Mouse (Mus musculus) forebrain, embryonic 11.5 days (tissue): ENCODE results near the gene Mmrn2. TPM values are rescaled to one million over a fixed set of nuclear protein-coding genes. Genes with fewer than 3 reads are reported as not detected.

Experiments used
- ATAC-seq: fragments of 200-750 bp; cut with Nextera tagmentation; replicated peaks from 2 replicates; pipeline ENCODE4 v1.8.0; 2017; ENCODE audit warnings: moderate TSS enrichment; ENCODE audit not compliant: low FRiP score
- DNase-seq: peaks from one replicate; pipeline ENCODE4 v3.0.0-alpha.2; 2017; ENCODE audit warnings: low spot score
- H3K27ac ChIP-seq: fragments of 300-500 bp; sonication (generic); 2 replicates; pipeline ENCODE4 v1.5.1; 2014; ENCODE audit warnings: low read depth, low read length
- H3K27me3 ChIP-seq: fragments of 300-500 bp; sonication (generic); 2 replicates; pipeline ENCODE4 v1.6.1; 2014; ENCODE audit warnings: mild to moderate bottlenecking, low read length, mixed read lengths; ENCODE audit not compliant: control insufficient read depth, insufficient read depth
- H3K36me3 ChIP-seq: fragments of 300-500 bp; sonication (generic); 2 replicates; pipeline ENCODE4 v1.6.1; 2014; ENCODE audit warnings: mild to moderate bottlenecking, low read length, moderate library complexity, mixed read lengths; ENCODE audit not compliant: control insufficient read depth, insufficient read depth
- H3K4me1 ChIP-seq: fragments of 300-500 bp; sonication (generic); replicated peaks from 2 replicates; pipeline ENCODE4 v1.6.1; 2014; ENCODE audit warnings: low read length, mixed read lengths; ENCODE audit not compliant: control insufficient read depth, insufficient read depth
- H3K4me2 ChIP-seq: fragments of 300-500 bp; sonication (generic); 2 replicates; pipeline ENCODE4 v1.6.1; 2014; ENCODE audit warnings: low read depth, mild to moderate bottlenecking, low read length, moderate library complexity, mixed read lengths; ENCODE audit not compliant: severe bottlenecking
- H3K4me3 ChIP-seq: fragments of 300-500 bp; sonication (generic); 2 replicates; pipeline ENCODE4 v1.5.1; 2014; ENCODE audit warnings: low read depth, low read length
- H3K9ac ChIP-seq: fragments of 300-500 bp; sonication (generic); 2 replicates; pipeline ENCODE4 v1.6.1; 2014; ENCODE audit warnings: low read length
- H3K9me3 ChIP-seq: fragments of 300-500 bp; sonication (generic); 2 replicates; pipeline ENCODE4 v1.6.1; 2016; ENCODE audit warnings: low read length, mixed read lengths; ENCODE audit not compliant: control insufficient read depth
- WGBS: fragments of 180-500 bp; shearing (Covaris S2); extraction: QIAGEN DNeasy Blood & Tissue Kit; methylation state at CpG from one replicate; pipeline ENCODE4 v1.1.7; 2014; 5-methylcytosine and 5-hydroxymethylcytosine counted together
- polyA plus RNA-seq: library from polyadenylated mRNA; unstranded; fragments of >200 nt; fragmentation: Nextera tagmentation; extraction: Ambion mirVana; gene quantifications from 2 replicates; pipeline ENCODE4 v1.2.1, GENCODE M21; 2014

Mmrn2 gene
- polyA plus RNA-seq, 1 experiment from 2014 or later: 7.2 TPM

DNA sequence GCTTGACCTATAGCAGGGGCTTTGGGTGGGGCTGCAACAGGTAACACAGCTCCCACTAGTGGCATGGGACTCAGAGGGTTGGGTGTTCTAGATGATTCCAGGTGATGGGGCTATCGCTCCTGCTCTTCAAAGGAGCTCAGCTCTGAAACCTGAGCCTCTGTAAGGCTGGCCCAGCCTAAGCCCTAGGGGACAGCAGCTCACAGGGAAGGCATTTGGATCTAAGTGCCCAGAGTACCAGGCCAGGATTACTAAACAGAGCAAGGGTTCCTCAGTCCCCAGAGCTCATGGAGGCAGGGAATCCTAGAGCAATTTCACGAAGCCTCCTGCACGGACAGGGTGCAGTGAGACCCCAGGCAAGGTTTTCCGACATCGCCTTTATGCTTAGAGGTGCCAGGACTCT lies 676 bp downstream of the Mmrn2 start:
- Histone ChIP-seq H3K4me3 (no peak overlapping the region), H3K36me3 (no peaks in the 10 kb centered on the region), H3K9me3 (no peaks in the 10 kb centered on the region), H3K27ac (no peak overlapping the region), H3K4me1 (peaks cover 2% of the 10 kb centered on the region; the same call in 1 of the 2 replicates), H3K9ac (no peak overlapping the region), H3K27me3 (no peaks in the 10 kb centered on the region), H3K4me2 (no peak overlapping the region)
- ATAC-seq (no peak), DNase-seq (no peak)
- 85% methylated on average over 5 of the region's 5 CpGs for WGBS

DNA sequence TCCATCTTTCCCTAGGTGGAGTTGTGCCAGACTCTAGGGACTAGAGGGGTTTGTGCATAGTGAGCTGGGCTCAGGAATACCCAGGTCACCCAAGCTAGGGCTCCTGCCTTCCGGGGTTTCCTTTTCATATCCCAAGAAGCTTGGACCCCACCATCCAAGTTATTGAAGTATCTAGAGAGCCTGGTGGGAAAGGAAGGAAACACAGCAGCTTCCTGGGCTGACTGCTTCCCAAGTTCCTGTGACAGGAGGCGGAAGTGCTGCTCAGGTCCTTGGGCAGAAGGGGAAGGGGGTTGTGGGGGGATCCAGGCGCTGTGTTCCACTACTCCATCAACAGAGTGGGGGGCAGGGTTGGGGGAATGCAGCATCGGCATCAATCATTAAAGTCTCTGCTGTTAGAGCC lies 1.9 kb downstream of the Mmrn2 start:
- DNase-seq: no peak
- no peak overlapping the region for H3K9ac ChIP-seq
- 85% methylated on average over 4 of the region's 4 CpGs for WGBS
- ATAC-seq: no peak
- H3K27me3 ChIP-seq: no peaks in the 10 kb centered on the region
- no peak overlapping the region for H3K4me2 ChIP-seq
- no peak overlapping the region for H3K4me3 ChIP-seq
- peaks cover 2% of the 10 kb centered on the region; the same call in 1 of the 2 replicates for H3K4me1 ChIP-seq
- no peaks in the 10 kb centered on the region for H3K9me3 ChIP-seq
- no peaks in the 10 kb centered on the region for H3K36me3 ChIP-seq
- no peak overlapping the region for H3K27ac ChIP-seq

DNA sequence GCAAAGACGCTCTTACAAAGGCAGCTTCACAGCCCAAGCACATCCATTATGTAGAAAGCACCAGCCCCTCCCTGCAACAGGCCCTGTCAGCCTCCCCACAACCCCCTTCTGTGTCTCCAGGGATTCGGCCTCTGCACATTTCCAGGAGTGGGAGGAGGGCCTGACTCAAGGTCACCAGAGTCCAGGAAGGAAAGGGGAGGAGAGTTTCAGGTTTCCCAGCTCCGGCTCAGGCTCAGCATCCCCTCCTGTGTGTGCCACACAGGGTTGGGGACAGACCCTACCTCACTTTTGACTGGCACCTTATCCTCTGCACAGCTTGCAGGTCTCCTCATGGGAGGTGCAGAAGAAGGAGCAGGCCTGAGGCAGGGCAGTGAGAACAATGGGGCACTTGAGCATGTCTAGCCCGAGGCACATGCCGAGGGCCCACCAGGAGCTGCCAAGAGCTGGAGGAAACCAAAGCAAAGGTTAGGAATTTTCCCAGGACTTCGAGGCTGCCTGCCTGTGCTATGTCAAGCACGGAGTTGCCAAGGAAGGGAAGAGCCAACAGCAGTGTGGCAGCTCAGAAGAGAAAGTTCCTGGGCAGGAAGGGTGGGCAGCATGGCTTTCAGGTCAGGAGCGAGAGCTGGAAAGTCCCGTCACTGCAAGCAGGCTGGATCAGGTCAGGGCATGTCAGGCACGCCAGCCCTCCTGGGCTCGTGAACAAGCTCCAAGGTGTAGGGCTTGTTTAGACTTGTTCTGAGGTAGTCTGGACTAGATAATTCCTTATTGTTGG lies 3.5 kb downstream of the Mmrn2 start:
- no peak overlapping the region for H3K27ac ChIP-seq
- H3K36me3 ChIP-seq: no peaks in the 10 kb centered on the region
- H3K9ac ChIP-seq: no peak overlapping the region
- H3K4me3 ChIP-seq: no peak overlapping the region
- no peaks in the 10 kb centered on the region for H3K9me3 ChIP-seq
- 51% methylated on average over 11 of the region's 11 CpGs for WGBS
- no peaks in the 10 kb centered on the region for H3K27me3 ChIP-seq
- DNase-seq (peak; percentile 52), ATAC-seq (peak; percentile 39; the same call in 1 of the 2 replicates)
- H3K4me1 ChIP-seq: peaks cover 2% of the 10 kb centered on the region; the same call in 1 of the 2 replicates
- H3K4me2 ChIP-seq: no peak overlapping the region

DNA sequence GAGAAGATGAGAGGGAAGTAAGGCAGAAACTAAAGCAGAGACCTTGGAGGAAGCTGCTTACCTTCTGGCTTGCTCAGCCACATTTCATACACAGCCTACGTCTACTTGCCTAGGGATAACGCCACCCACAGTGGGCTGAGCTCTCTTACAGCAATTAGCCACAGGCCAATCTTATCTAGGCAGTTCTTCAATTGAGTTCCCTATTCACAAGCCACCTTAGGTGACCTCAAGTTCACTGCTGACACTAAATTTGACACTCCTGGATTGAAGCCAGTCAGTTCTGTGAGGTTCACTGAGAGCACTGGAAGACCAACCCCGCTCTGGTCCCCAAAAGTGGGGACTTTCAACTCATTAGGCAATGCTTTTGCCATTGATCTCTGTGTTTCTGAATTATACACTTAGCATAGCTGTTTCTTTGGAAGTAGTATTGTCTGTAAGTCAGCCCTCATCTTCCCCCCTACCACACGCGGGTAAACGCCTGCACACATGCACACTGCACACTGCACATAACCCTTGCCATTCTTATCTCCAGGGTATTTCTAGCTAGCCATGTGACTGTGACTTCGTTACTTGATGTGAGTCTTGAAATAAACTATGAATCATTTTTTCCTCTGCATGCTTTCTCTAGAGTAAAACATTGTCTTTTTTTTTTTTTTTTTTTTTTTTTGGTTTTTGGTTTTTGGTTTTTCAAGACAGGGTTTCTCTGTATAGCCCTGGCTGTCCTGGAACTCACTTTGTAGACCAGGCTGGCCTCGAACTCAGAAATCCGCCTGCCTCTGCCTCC lies 7.8 kb downstream of the Mmrn2 start:
- H3K27me3 ChIP-seq: no peaks in the 10 kb centered on the region
- ATAC-seq (no peak), DNase-seq (no peak)
- WGBS: 92% methylated on average over 9 of the region's 9 CpGs
- no peak overlapping the region for H3K27ac ChIP-seq
- peaks cover 2% of the 10 kb centered on the region; the same call in 1 of the 2 replicates for H3K4me1 ChIP-seq
- H3K9me3 ChIP-seq: no peaks in the 10 kb centered on the region
- H3K36me3 ChIP-seq: no peaks in the 10 kb centered on the region
- H3K9ac ChIP-seq: no peak overlapping the region
- H3K4me2 ChIP-seq: no peak overlapping the region
- no peak overlapping the region for H3K4me3 ChIP-seq

DNA sequence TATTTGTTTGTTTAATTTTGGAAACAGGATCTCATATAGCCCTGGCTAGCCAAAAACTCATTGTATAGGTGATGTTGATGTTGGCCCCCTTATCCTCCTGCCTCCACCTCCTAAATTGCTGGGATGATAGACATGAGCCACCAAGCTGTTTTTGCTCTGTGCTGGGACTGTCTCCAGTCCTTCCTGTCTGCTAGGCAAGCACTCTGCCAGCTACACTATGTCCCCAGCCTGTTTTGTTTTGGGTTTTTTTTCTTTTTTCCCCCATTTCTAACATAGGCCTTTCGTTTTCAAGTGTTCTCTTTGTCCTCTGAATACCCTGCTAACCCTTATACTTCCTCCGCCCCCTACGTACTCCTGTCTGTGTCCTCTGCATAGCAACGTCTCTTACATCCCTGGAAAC lies 18.0 kb downstream of the Mmrn2 start:
- DNase-seq (peak; percentile 35), ATAC-seq (no peak)
- no peaks in the 10 kb centered on the region for H3K36me3 ChIP-seq
- H3K9ac ChIP-seq: no peak overlapping the region
- no peaks in the 10 kb centered on the region; the same call in 1 of the 2 replicates for H3K9me3 ChIP-seq
- WGBS: 60% methylated on average over 4 of the region's 4 CpGs
- no peaks in the 10 kb centered on the region for H3K4me1 ChIP-seq
- no peaks in the 10 kb centered on the region for H3K27me3 ChIP-seq
- H3K27ac ChIP-seq: no peak overlapping the region
- no peak overlapping the region for H3K4me3 ChIP-seq
- no peak overlapping the region for H3K4me2 ChIP-seq

DNA sequence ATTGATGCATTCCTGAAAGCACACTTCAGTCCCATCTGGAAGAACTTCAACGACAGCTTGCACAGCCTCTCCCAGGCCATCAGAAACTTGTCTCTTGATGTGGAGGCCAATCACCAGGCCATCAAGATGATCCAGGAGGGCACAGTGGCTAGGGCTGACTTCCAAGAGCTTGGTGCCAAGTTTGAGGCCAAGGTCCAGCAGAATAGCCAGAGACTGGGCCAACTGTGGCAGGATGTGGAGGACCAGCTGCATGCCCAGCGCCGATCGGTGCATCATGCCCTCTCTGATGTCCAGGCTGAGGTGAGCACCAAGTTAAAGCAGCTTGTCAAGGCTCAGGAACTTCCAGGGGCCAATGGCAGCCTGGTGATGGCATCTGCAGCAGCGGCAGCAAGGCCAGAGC lies 22.6 kb downstream of the Mmrn2 start:
- WGBS: 97% methylated on average over 5 of the region's 5 CpGs
- Histone ChIP-seq H3K4me2 (no peak overlapping the region), H3K4me3 (no peak overlapping the region)

DNA sequence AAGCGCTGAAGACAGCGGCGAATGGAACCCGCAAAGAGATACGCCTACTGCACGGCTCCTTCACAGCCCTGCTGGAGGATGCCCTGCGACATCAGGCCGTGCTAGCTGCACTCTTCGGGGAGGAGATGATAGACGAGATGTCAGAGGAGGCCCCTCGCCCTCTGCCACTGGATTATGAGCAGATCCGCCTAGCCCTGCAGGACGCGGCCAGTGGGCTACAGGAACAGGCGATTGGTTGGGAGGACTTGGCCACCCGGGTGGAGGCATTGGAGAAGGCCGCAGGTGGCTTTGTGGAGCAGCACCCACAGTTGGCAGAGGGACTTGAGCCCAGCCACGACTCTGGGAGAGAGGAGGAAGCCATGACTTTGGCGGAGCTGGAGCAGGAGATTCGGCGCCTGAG lies 23.6 kb downstream of the Mmrn2 start:
- Histone ChIP-seq H3K27me3 (no peaks in the 10 kb centered on the region), H3K36me3 (peaks cover 2% of the 10 kb centered on the region; the same call in 1 of the 2 replicates), H3K4me2 (no peak overlapping the region), H3K4me3 (no peak overlapping the region), H3K4me1 (no peaks in the 10 kb centered on the region), H3K27ac (no peak overlapping the region), H3K9ac (no peak overlapping the region), H3K9me3 (no peaks in the 10 kb centered on the region)
- DNase-seq (peak; percentile 45), ATAC-seq (no peak)
- WGBS: 94% methylated on average over 21 of the region's 21 CpGs

More for the DNA sequence above, 22.6 kb downstream of the Mmrn2 start:
- Histone ChIP-seq H3K27me3 (no peaks in the 10 kb centered on the region), H3K27ac (no peak overlapping the region), H3K9ac (no peak overlapping the region), H3K36me3 (peaks cover 2% of the 10 kb centered on the region; the same call in 1 of the 2 replicates), H3K9me3 (no peaks in the 10 kb centered on the region), H3K4me1 (no peaks in the 10 kb centered on the region)
- DNase-seq (no peak), ATAC-seq (no peak)

DNA sequence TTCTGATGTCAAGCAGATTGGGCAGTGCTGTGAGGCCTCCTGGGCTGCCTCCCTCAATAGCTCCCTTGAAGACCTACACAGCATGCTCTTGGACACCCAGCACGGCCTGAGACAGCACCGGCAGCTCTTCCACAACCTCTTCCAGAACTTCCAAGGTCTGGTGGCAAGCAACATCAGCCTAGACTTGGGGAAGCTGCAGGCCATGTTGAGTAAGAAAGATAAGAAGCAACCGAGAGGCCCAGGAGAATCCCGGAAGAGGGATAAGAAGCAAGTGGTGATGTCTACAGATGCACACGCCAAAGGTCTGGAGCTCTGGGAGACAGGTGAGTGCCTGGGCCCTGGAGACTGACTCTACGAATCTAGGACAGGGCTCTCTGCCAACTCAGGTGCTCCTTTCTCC lies 24.0 kb downstream of the Mmrn2 start:
- 96% methylated on average over 6 of the region's 6 CpGs for WGBS
- DNase-seq (peak; percentile 41), ATAC-seq (no peak)
- no peak overlapping the region for H3K4me2 ChIP-seq
- no peaks in the 10 kb centered on the region for H3K27me3 ChIP-seq
- no peak overlapping the region for H3K27ac ChIP-seq
- no peak overlapping the region for H3K9ac ChIP-seq
- H3K4me3 ChIP-seq: no peak overlapping the region
- no peaks in the 10 kb centered on the region for H3K9me3 ChIP-seq
- no peaks in the 10 kb centered on the region for H3K4me1 ChIP-seq
- H3K36me3 ChIP-seq: peaks cover 2% of the 10 kb centered on the region; the same call in 1 of the 2 replicates
